Mouse (Mus musculus) C2C12 (cell line): ENCODE data around the gene Ect2l.

Source experiments
- CEBPB ChIP-seq: IDR thresholded peaks from one replicate; pipeline ENCODE4 v1.6.1; 2011; ENCODE audit warnings: low read depth, mild to moderate bottlenecking, control low read depth, moderate library complexity
- CTCF ChIP-seq: IDR thresholded peaks from one replicate; pipeline ENCODE4 v1.5.1; 2011; ENCODE audit not compliant: control insufficient read depth, insufficient read depth, insufficient read length
- FOSL1 ChIP-seq: IDR thresholded peaks from one replicate; pipeline ENCODE4 v1.8.0; 2011; ENCODE audit warnings: mild to moderate bottlenecking, low read length; ENCODE audit not compliant: poor library complexity, insufficient read depth, severe bottlenecking
- MAX ChIP-seq: IDR thresholded peaks from one replicate; pipeline ENCODE4 v1.6.1; 2011; ENCODE audit warnings: mild to moderate bottlenecking, control low read depth
- MYOD1 ChIP-seq: IDR thresholded peaks from one replicate; pipeline ENCODE4 v1.6.1; 2011; ENCODE audit warnings: low read depth; ENCODE audit not compliant: control insufficient read depth, insufficient read length
- USF1 ChIP-seq: IDR thresholded peaks from one replicate; pipeline ENCODE4 v1.6.1; 2011; ENCODE audit warnings: low read depth, mild to moderate bottlenecking, control low read depth, moderate library complexity

DNA sequence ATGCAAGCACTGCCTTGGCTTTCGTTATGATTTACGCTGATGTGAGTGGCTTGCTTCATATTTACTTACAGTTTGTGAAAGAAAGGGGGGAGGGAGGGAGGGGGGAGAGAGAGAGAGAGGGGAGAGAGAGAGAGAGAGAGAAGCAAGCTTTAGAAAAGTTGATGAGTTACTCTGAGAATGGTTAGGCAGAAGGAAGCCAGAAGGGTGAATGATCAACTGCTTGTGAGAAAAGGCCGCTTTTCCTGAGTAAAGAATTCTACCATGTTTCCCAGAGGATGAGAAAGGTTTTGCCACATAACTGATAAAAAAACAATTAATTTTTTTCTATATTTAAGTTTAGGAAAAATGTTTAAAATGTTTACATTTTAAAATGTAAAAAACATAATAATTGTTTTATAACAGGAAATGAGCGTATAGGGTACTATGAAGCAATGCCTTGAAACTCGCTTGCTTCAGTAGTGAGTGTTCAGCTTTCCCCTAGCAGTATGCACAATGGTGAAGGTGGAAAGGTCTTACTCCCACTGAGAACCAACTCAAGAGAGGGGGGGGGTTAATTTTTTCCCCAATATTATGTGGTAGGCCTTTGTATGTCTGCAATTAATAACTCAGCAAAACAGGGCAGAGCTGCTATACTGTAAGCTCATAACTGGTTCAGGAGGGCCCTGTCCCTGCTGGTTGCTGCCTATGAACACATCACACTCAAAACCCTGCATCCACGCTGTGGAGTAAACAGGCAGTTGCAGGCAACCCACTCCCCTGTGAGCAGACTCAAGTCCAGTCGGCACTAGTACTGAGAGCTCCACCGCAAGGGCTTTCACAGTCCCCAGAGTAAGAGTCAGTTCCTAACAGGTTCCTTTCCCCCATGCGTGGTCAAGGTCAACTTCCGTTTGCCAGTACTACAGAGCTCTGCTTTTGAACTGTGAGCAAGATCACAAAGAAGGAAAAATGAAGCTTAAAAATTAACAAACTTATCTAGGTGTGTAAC, 78.7 kb downstream of the Ect2l start:
- no peak for TF ChIP-seq CTCF
- no peak for TF ChIP-seq USF1
- no peak for TF ChIP-seq MYOD1
- no peak for TF ChIP-seq MAX
- no peak for TF ChIP-seq CEBPB
- TF ChIP-seq FOSL1, result no peak
